Mouse (Mus musculus): Measurements from ENCODE around the gene Adamts16. TPM values are rescaled to one million over a fixed set of nuclear protein-coding genes. Genes with fewer than 3 reads are reported as not detected.
"Not testable (repeated sequence)": the region's sequence is repeated elsewhere in the genome, so short reads cannot be mapped to it uniquely, and the experiment has no call there.

Gene Adamts16
- polyA plus RNA-seq (2012; rRNA removed): 1.2 and 1.4 TPM in 2 replicates

- 3% methylated on average over 18 of the region's 18 CpGs for WGBS
- H3K4me1 ChIP-seq (ENCODE audit: control insufficient read depth, insufficient read depth, low read length): 0 out of 2 replicates have a peak, but pooled peaks cover 4% of the 10 kb centered on the region
- peak; percentile 36 for DNase-seq
- no peaks in the 10 kb centered on the region for H3K36me3 ChIP-seq (ENCODE audit: control insufficient read depth, insufficient read depth, low read length)
- TF ChIP-seq CTCF (conservative IDR thresholded peaks at IDR 0.05; ENCODE audit: insufficient read depth, insufficient read length, low read depth, low read length) (no peak), POLR2A (IDR thresholded peaks at IDR 0.05; ENCODE audit: low read depth, low read length) (no peak)
- no peaks in the 10 kb centered on the region for H3K27me3 ChIP-seq (replicated peaks; ENCODE audit: control insufficient read depth, insufficient read depth, low read length)
- peak within 1 kb of the TSS; percentile 34 for H3K4me3 ChIP-seq (ENCODE audit: insufficient read depth, low read depth, low read length)
- no peak within 1 kb of the TSS for H3K27ac ChIP-seq (ENCODE audit: insufficient read depth, low read depth, low read length)
Measured at GRCm38 (mm10) chr13:70841421-70841904, at the start of gene Adamts16. Gene Adamts16, minus strand, starts transcription at chr13:70841811.

GRCm38 (mm10) chr13:70887136-70887535 is 45.5 kb upstream of the Adamts16 start:
- Histone ChIP-seq H3K27me3 (replicated peaks; ENCODE audit: control insufficient read depth, insufficient read depth, low read length) (no peaks in the 10 kb centered on the region), H3K4me3 (ENCODE audit: insufficient read depth, low read depth, low read length) (no peak overlapping the region), H3K27ac (ENCODE audit: insufficient read depth, low read depth, low read length) (no peak overlapping the region), H3K4me1 (ENCODE audit: control insufficient read depth, insufficient read depth, low read length) (no peaks in the 10 kb centered on the region), H3K36me3 (ENCODE audit: control insufficient read depth, insufficient read depth, low read length) (no peaks in the 10 kb centered on the region)
- no peak for DNase-seq
- TF ChIP-seq POLR2A (IDR thresholded peaks at IDR 0.05; ENCODE audit: low read depth, low read length) (no peak), CTCF (conservative IDR thresholded peaks at IDR 0.05; ENCODE audit: insufficient read depth, insufficient read length, low read depth, low read length) (no peak)
- WGBS: 84% methylated on average over 1 of the region's 1 CpGs

DNA sequence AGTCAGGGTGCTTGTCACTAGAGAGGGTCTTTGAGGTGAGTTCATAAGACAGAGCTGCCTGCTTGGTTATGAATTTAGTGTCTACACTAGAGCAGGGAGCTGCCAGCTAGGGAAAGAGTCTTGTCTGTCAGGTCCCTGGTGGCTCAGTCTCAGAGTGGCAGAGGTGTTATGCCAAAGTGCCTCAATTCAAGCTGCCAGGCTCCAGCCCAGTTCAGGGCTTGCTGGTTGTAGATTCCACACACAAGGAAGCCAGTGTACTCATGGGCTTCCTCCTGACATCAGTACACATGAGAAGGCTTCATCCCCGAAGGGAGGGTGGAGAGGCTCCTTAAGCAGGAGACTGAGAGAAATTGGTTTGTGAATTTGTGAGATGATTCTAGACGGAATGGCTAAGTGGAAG is 43.4 kb upstream of the Adamts16 start:
- H3K4me3 ChIP-seq (ENCODE audit: insufficient read depth, low read depth, low read length): no peak overlapping the region
- no peaks in the 10 kb centered on the region for H3K36me3 ChIP-seq (ENCODE audit: control insufficient read depth, insufficient read depth, low read length)
- H3K27me3 ChIP-seq (replicated peaks; ENCODE audit: control insufficient read depth, insufficient read depth, low read length): no peaks in the 10 kb centered on the region
- DNase-seq: no peak
- 86% methylated on average over 2 of the region's 2 CpGs for WGBS
- peaks cover 3% of the 10 kb centered on the region; the same call in 1 of the 2 replicates for H3K4me1 ChIP-seq (ENCODE audit: control insufficient read depth, insufficient read depth, low read length)
- no peak for TF ChIP-seq CTCF (conservative IDR thresholded peaks at IDR 0.05; ENCODE audit: insufficient read depth, insufficient read length, low read depth, low read length)
- no peak for TF ChIP-seq POLR2A (IDR thresholded peaks at IDR 0.05; ENCODE audit: low read depth, low read length)
- no peak overlapping the region for H3K27ac ChIP-seq (ENCODE audit: insufficient read depth, low read depth, low read length)

- Histone ChIP-seq H3K4me3 (ENCODE audit: insufficient read depth, low read depth, low read length) (no peak overlapping the region), H3K27me3 (replicated peaks; ENCODE audit: control insufficient read depth, insufficient read depth, low read length) (no peaks in the 10 kb centered on the region), H3K27ac (ENCODE audit: insufficient read depth, low read depth, low read length) (no peak overlapping the region), H3K4me1 (ENCODE audit: control insufficient read depth, insufficient read depth, low read length) (peaks cover 3% of the 10 kb centered on the region; the same call in 1 of the 2 replicates), H3K36me3 (ENCODE audit: control insufficient read depth, insufficient read depth, low read length) (no peaks in the 10 kb centered on the region)
- WGBS: 51% methylated on average over 12 of the region's 12 CpGs
- peak; percentile 17 for DNase-seq
- TF ChIP-seq CTCF (conservative IDR thresholded peaks at IDR 0.05; ENCODE audit: insufficient read depth, insufficient read length, low read depth, low read length): no peak
- no peak for TF ChIP-seq POLR2A (IDR thresholded peaks at IDR 0.05; ENCODE audit: low read depth, low read length)
Measured at GRCm38 (mm10) chr13:70883891-70884890, 42.6 kb upstream of the Adamts16 start.

DNA sequence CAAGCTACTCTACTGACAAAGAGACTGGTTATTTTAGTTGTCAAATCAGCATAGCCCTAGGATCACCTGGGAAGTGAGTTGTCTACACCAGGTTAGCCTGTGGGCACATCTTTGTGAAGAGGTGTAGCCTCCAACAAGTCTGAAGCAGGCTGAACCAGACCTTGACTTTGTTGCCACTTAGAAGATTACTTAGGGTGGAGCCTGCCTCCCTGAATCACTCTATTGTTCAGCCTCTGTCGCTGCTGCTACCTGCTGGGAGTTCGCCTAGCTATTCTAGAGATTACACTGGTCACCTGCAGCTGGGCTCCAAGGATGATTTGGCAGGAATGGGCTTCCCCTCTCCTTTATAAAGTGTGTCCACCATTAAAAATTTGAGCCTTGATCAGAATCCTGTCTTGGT is 38.4 kb upstream of the Adamts16 start:
- H3K4me3 ChIP-seq (ENCODE audit: insufficient read depth, low read depth, low read length); H3K36me3 ChIP-seq (ENCODE audit: control insufficient read depth, insufficient read depth, low read length); H3K4me1 ChIP-seq (ENCODE audit: control insufficient read depth, insufficient read depth, low read length); H3K27ac ChIP-seq (ENCODE audit: insufficient read depth, low read depth, low read length); H3K27me3 ChIP-seq (replicated peaks; ENCODE audit: control insufficient read depth, insufficient read depth, low read length); DNase-seq: not testable (repeated sequence)
- 86% methylated on average over 2 of the region's 2 CpGs for WGBS

DNA sequence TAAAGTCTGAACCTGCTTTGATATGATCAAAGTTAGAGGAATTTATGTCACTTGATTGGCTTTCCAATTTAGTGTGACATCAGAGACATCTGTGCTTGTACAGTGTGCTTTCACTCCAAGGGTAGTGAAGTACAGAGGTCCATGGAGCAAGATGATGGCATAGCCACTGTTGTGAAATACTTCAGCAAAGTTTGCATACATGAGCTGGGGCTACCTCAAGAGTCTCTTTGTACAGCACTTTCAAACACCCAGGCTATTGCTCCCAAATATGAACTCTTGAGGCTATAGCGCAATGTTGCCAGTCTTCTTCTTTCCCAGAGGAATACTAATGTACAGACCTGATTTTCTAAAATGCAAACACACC is 35.9 kb upstream of the Adamts16 start:
- DNase-seq: no peak
- no peak overlapping the region for H3K27ac ChIP-seq (ENCODE audit: insufficient read depth, low read depth, low read length)
- WGBS: 98% methylated on average over 1 of the region's 1 CpGs
- H3K4me3 ChIP-seq (ENCODE audit: insufficient read depth, low read depth, low read length): no peak overlapping the region
- TF ChIP-seq POLR2A (IDR thresholded peaks at IDR 0.05; ENCODE audit: low read depth, low read length): no peak
- TF ChIP-seq CTCF (conservative IDR thresholded peaks at IDR 0.05; ENCODE audit: insufficient read depth, insufficient read length, low read depth, low read length): no peak
- no peaks in the 10 kb centered on the region for H3K36me3 ChIP-seq (ENCODE audit: control insufficient read depth, insufficient read depth, low read length)
- peaks cover 3% of the 10 kb centered on the region; the same call in 1 of the 2 replicates for H3K4me1 ChIP-seq (ENCODE audit: control insufficient read depth, insufficient read depth, low read length)
- no peaks in the 10 kb centered on the region for H3K27me3 ChIP-seq (replicated peaks; ENCODE audit: control insufficient read depth, insufficient read depth, low read length)

Data from kidney, adult 2 months (tissue).